Mouse (Mus musculus) erythroblast, embryonic 14.5 days (primary cell): ENCODE data around the gene Lpp.

Experiments used
- GATA1 ChIP-seq: IDR thresholded peaks from 2 replicates; pipeline ENCODE4 v1.6.1; 2012; ENCODE audit warnings: low read length, inconsistent platforms, mixed read lengths
- TAL1 ChIP-seq: IDR thresholded peaks from 3 replicates; pipeline ENCODE4 v1.6.1; 2012; ENCODE audit warnings: low read length, inconsistent platforms, mixed read lengths

DNA sequence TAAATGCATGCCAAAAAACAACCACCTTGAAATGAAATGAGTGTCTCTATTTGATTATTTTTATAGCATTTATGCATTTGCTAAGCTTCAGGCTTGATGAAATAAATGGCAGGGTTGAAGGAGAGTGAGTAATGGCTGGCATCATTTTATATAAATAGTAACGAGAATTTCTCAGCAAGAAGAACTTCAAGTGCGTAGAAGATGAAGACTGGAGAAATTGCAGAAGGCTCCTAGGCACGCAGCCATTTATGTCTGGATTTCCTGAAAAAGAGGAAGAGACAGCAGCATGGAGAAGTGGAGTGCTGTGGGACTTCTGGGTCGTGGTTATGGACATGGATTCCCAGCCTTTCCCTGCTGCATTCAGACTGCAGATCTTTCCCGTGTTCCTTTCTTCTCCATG lies 259.7 kb downstream of the Lpp start:
- TF ChIP-seq TAL1 (no peak), GATA1 (no peak)
